Mouse (Mus musculus): Measurements from ENCODE around the gene Grik3.
A peak's percentile ranks its signal among the peaks of the same experiment; 100 is the strongest.
"Not testable (repeated sequence)": the region's sequence is repeated elsewhere in the genome, so short reads cannot be mapped to it uniquely, and the experiment has no call there.

The Grik3 gene

GRCm38 (mm10) chr4:125599510-125600005, 109.1 kb downstream of the Grik3 start:
- DNase-seq, result no peak

- no peak for DNase-seq
Measured at GRCm38 (mm10) chr4:125600642-125601041, 110.1 kb downstream of the Grik3 start.

- no peak for DNase-seq
Measured at GRCm38 (mm10) chr4:125601301-125601700, 110.8 kb downstream of the Grik3 start.

GRCm38 (mm10) chr4:125604494-125604893, 114.0 kb downstream of the Grik3 start:
- DNase-seq, result no peak

GRCm38 (mm10) chr4:125606147-125606546, 115.6 kb downstream of the Grik3 start:
- no peak for DNase-seq

- DNase-seq, result no peak
Measured at GRCm38 (mm10) chr4:125607397-125608042, 117.0 kb downstream of the Grik3 start.

- not testable (repeated sequence) for DNase-seq
Measured at GRCm38 (mm10) chr4:125608896-125609295, 118.4 kb downstream of the Grik3 start.

- DNase-seq, result no peak
Measured at GRCm38 (mm10) chr4:125609320-125610306, 119.1 kb downstream of the Grik3 start.

GRCm38 (mm10) chr4:125617851-125618250, 127.4 kb downstream of the Grik3 start:
- no peak for DNase-seq

- no peak for DNase-seq
Measured at GRCm38 (mm10) chr4:125618524-125619320, 128.2 kb downstream of the Grik3 start.

- no peak for DNase-seq
Measured at GRCm38 (mm10) chr4:125624885-125625678, 134.6 kb downstream of the Grik3 start.

- peak in 1 of 2 experiments; percentile 22 for DNase-seq
Measured at GRCm38 (mm10) chr4:125629544-125629943, 139.0 kb downstream of the Grik3 start.

GRCm38 (mm10) chr4:125635037-125635436, 144.5 kb downstream of the Grik3 start:
- DNase-seq, result no peak

- DNase-seq, result peak; percentile 71 to 73
Measured at GRCm38 (mm10) chr4:125636616-125637304, 146.3 kb downstream of the Grik3 start.

- DNase-seq, result no peak
Measured at GRCm38 (mm10) chr4:125637364-125637763, 146.9 kb downstream of the Grik3 start.

GRCm38 (mm10) chr4:125640520-125640919, 150.0 kb downstream of the Grik3 start:
- DNase-seq, result no peak

- DNase-seq, result no peak
Measured at GRCm38 (mm10) chr4:125640921-125641663, 150.6 kb downstream of the Grik3 start.

- no peak for DNase-seq
Measured at GRCm38 (mm10) chr4:125644581-125645568, 154.4 kb downstream of the Grik3 start.

- DNase-seq, result no peak
Measured at GRCm38 (mm10) chr4:125651676-125652246, 161.3 kb downstream of the Grik3 start.
